Mouse (Mus musculus): ENCODE data around the gene Fam168b. TPM values are rescaled to one million over a fixed set of nuclear protein-coding genes. Genes with fewer than 3 reads are reported as not detected.

Fam168b gene
- polyA plus RNA-seq, 1 experiment from 2014 or later: 99.0 TPM

GRCm38 (mm10) chr1:34849745-34850342 is 7.0 kb upstream of the Fam168b start, which contains the start of gene Plekhb2:
Gene Plekhb2 (plus strand): TSS chr1:34849976.
- peaks cover 11% of the 10 kb centered on the region; the same call in 1 of the 2 replicates for H3K4me1 ChIP-seq
- no peak within 1 kb of the TSS for H3K27ac ChIP-seq
- H3K36me3 ChIP-seq: no peaks in the 10 kb centered on the region
- no peaks in the 10 kb centered on the region for H3K27me3 ChIP-seq
- peak within 1 kb of the TSS; percentile 72 for H3K4me3 ChIP-seq
- WGBS: 1% methylated on average over 36 of the region's 40 CpGs
- H3K4me2 ChIP-seq (replicated peaks): peak within 1 kb of the TSS; percentile 84
- H3K9me3 ChIP-seq: no peaks in the 10 kb centered on the region
- H3K9ac ChIP-seq: peak within 1 kb of the TSS; percentile 76
- peak; percentile 75 for ATAC-seq (ENCODE audit: low FRiP score, low read depth)

- no peaks in the 10 kb centered on the region for H3K27me3 ChIP-seq
- no peak overlapping the region for H3K27ac ChIP-seq
- H3K4me2 ChIP-seq (replicated peaks): no peak overlapping the region
- no peaks in the 10 kb centered on the region for H3K9me3 ChIP-seq
- 86% methylated on average over 3 of the region's 3 CpGs for WGBS
- no peak for ATAC-seq (ENCODE audit: low FRiP score, low read depth)
- H3K4me1 ChIP-seq: peaks cover 13% of the 10 kb centered on the region; the same call in 1 of the 2 replicates
- H3K9ac ChIP-seq: no peak overlapping the region
- no peaks in the 10 kb centered on the region for H3K36me3 ChIP-seq
- no peak overlapping the region for H3K4me3 ChIP-seq
Observed at GRCm38 (mm10) chr1:34847070-34847469, 4.2 kb upstream of the Fam168b start.

- under 1% methylated on average over 28 of the region's 51 CpGs for WGBS
Observed at GRCm38 (mm10) chr1:34842389-34842861, 440 bp downstream of the Fam168b start.

GRCm38 (mm10) chr1:34841709-34842388 is 1.0 kb downstream of the Fam168b start:
- Histone ChIP-seq H3K9ac (peak overlapping the region; percentile 90), H3K4me1 (peaks cover 45% of the 10 kb centered on the region), H3K27ac (peak overlapping the region; percentile 97), H3K27me3 (no peaks in the 10 kb centered on the region), H3K4me2 (replicated peaks) (peak overlapping the region; percentile 86), H3K9me3 (no peaks in the 10 kb centered on the region), H3K36me3 (peaks cover 5% of the 10 kb centered on the region; the same call in 1 of the 2 replicates), H3K4me3 (peak overlapping the region; percentile 75)
- ATAC-seq (ENCODE audit: low FRiP score, low read depth): no peak
- 0% methylated on average over 12 of the region's 12 CpGs for WGBS

More at GRCm38 (mm10) chr1:34842389-34842861, 440 bp downstream of the Fam168b start:
- no peaks in the 10 kb centered on the region for H3K9me3 ChIP-seq
- peaks cover 39% of the 10 kb centered on the region for H3K4me1 ChIP-seq
- peak overlapping the region; percentile 90 for H3K9ac ChIP-seq
- H3K27ac ChIP-seq: peak overlapping the region; percentile 97
- ATAC-seq (ENCODE audit: low FRiP score, low read depth): peak; percentile 88
- H3K4me3 ChIP-seq: peak overlapping the region; percentile 75
- peaks cover 5% of the 10 kb centered on the region; the same call in 1 of the 2 replicates for H3K36me3 ChIP-seq
- peak overlapping the region; percentile 86 for H3K4me2 ChIP-seq (replicated peaks)
- no peaks in the 10 kb centered on the region for H3K27me3 ChIP-seq

GRCm38 (mm10) chr1:34839241-34839640 is 3.6 kb downstream of the Fam168b start:
- Histone ChIP-seq H3K36me3 (peaks cover 27% of the 10 kb centered on the region), H3K4me3 (no peak overlapping the region; the same call in 1 of the 2 replicates), H3K9ac (no peak overlapping the region), H3K9me3 (no peaks in the 10 kb centered on the region), H3K4me2 (replicated peaks) (0 out of 2 replicates have a peak overlapping the region, but pooled peaks have one; percentile 9), H3K4me1 (peaks cover 45% of the 10 kb centered on the region), H3K27me3 (no peaks in the 10 kb centered on the region), H3K27ac (no peak overlapping the region)
- 65% methylated on average over 12 of the region's 12 CpGs for WGBS
- no peak for ATAC-seq (ENCODE audit: low FRiP score, low read depth)

GRCm38 (mm10) chr1:34837951-34838689 is 4.7 kb downstream of the Fam168b start:
- 75% methylated on average over 6 of the region's 6 CpGs for WGBS
- Histone ChIP-seq H3K9ac (no peak overlapping the region), H3K4me1 (peaks cover 47% of the 10 kb centered on the region), H3K27me3 (no peaks in the 10 kb centered on the region), H3K9me3 (no peaks in the 10 kb centered on the region), H3K4me2 (replicated peaks) (no peak overlapping the region), H3K36me3 (peaks cover 37% of the 10 kb centered on the region), H3K4me3 (no peak overlapping the region), H3K27ac (no peak overlapping the region)
- no peak for ATAC-seq (ENCODE audit: low FRiP score, low read depth)

GRCm38 (mm10) chr1:34834904-34835303 is 8.0 kb downstream of the Fam168b start:
- Histone ChIP-seq H3K4me2 (replicated peaks) (no peak overlapping the region), H3K9ac (no peak overlapping the region), H3K27me3 (no peaks in the 10 kb centered on the region), H3K4me1 (peaks cover 52% of the 10 kb centered on the region), H3K9me3 (no peaks in the 10 kb centered on the region), H3K27ac (no peak overlapping the region), H3K36me3 (peaks cover 53% of the 10 kb centered on the region), H3K4me3 (no peak overlapping the region)
- no peak for ATAC-seq (ENCODE audit: low FRiP score, low read depth)
- 84% methylated on average over 2 of the region's 2 CpGs for WGBS

GRCm38 (mm10) chr1:34831381-34831780 is 11.5 kb downstream of the Fam168b start:
- H3K27me3 ChIP-seq: no peaks in the 10 kb centered on the region
- no peak overlapping the region for H3K27ac ChIP-seq
- H3K4me1 ChIP-seq: peaks cover 42% of the 10 kb centered on the region
- ATAC-seq (ENCODE audit: low FRiP score, low read depth): no peak
- no peak overlapping the region for H3K9ac ChIP-seq
- 62% methylated on average over 1 of the region's 1 CpGs for WGBS
- peaks cover 73% of the 10 kb centered on the region for H3K36me3 ChIP-seq
- H3K4me2 ChIP-seq (replicated peaks): no peak overlapping the region
- no peaks in the 10 kb centered on the region for H3K9me3 ChIP-seq
- no peak overlapping the region for H3K4me3 ChIP-seq

GRCm38 (mm10) chr1:34830934-34831333 is 11.9 kb downstream of the Fam168b start:
- no peak overlapping the region for H3K27ac ChIP-seq
- no peaks in the 10 kb centered on the region for H3K9me3 ChIP-seq
- peaks cover 42% of the 10 kb centered on the region for H3K4me1 ChIP-seq
- no peak overlapping the region for H3K9ac ChIP-seq
- H3K4me2 ChIP-seq (replicated peaks): no peak overlapping the region
- H3K4me3 ChIP-seq: no peak overlapping the region
- WGBS: 74% methylated on average over 2 of the region's 2 CpGs
- H3K27me3 ChIP-seq: no peaks in the 10 kb centered on the region
- ATAC-seq (ENCODE audit: low FRiP score, low read depth): no peak
- peaks cover 73% of the 10 kb centered on the region for H3K36me3 ChIP-seq

GRCm38 (mm10) chr1:34828528-34829294 is 14.2 kb downstream of the Fam168b start:
- H3K36me3 ChIP-seq: peaks cover 72% of the 10 kb centered on the region
- H3K4me2 ChIP-seq (replicated peaks): no peak overlapping the region
- no peak overlapping the region for H3K4me3 ChIP-seq
- H3K4me1 ChIP-seq: peaks cover 42% of the 10 kb centered on the region
- no peaks in the 10 kb centered on the region for H3K27me3 ChIP-seq
- ATAC-seq (ENCODE audit: low FRiP score, low read depth): no peak
- no peaks in the 10 kb centered on the region for H3K9me3 ChIP-seq
- no peak overlapping the region for H3K9ac ChIP-seq
- 85% methylated on average over 5 of the region's 5 CpGs for WGBS
- H3K27ac ChIP-seq: no peak overlapping the region

- peaks cover 38% of the 10 kb centered on the region for H3K4me1 ChIP-seq
- H3K9me3 ChIP-seq: no peaks in the 10 kb centered on the region
- no peak overlapping the region for H3K4me3 ChIP-seq
- H3K9ac ChIP-seq: no peak overlapping the region
- H3K27me3 ChIP-seq: no peaks in the 10 kb centered on the region
- H3K36me3 ChIP-seq: peaks cover 74% of the 10 kb centered on the region
- no peak overlapping the region for H3K4me2 ChIP-seq (replicated peaks)
- no peak overlapping the region for H3K27ac ChIP-seq
- no peak for ATAC-seq (ENCODE audit: low FRiP score, low read depth)
- 80% methylated on average over 7 of the region's 7 CpGs for WGBS
Observed at GRCm38 (mm10) chr1:34827900-34828299, 15.0 kb downstream of the Fam168b start.

Measured in limb, embryonic 13.5 days (tissue).